Mouse (Mus musculus) olfactory bulb, adult 2 months (tissue): ENCODE measurements around the gene Ralgapb.

Experiments used
- CTCF ChIP-seq: fragments of 200-500 bp; IDR thresholded peaks from 2 replicates; pipeline ENCODE4 v1.5.1; 2012; ENCODE audit warnings: low read depth, mild to moderate bottlenecking, low read length, moderate library complexity; ENCODE audit not compliant: insufficient read depth
- POLR2A ChIP-seq: fragments of 200-500 bp; IDR thresholded peaks from 2 replicates; pipeline ENCODE4 v1.6.1; 2012; ENCODE audit warnings: mild to moderate bottlenecking, low read depth, low read length, moderate library complexity; ENCODE audit not compliant: insufficient read depth

DNA sequence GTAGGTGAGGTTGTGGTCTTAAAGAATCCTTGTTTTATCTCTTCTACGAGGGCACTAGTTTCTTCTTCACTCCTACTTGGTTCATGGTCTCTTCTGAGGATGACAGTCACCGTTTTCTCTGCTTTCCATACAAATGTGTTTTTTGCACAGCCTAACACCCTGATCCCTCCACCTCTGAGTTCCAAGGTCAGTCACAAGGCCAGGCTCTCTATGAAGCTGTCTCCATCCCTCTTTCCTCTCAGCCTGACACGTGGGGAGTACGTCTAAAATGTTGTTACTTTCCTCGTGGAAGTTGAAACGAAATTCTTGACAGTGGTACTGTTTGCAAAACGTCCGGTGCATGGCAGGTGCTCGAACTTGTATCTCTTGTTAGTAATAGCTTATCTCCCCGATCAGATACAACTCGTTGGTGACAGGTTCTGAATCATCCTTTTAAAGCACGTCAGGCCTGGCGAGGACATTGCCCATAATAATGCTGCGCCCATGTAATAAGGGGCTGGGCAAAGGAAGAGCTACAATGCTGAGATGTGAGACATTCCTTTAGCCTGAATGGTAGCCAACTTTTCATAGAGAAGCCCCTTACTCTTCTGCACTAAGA lies 552 bp upstream of the Ralgapb start:
- TF ChIP-seq CTCF = no peak
- no peak for TF ChIP-seq POLR2A
